Mouse (Mus musculus): ENCODE results near the gene Hyal1. TPM values are rescaled to one million over a fixed set of nuclear protein-coding genes. Genes with fewer than 3 reads are reported as not detected.
A peak's percentile ranks its signal among the peaks of the same experiment; 100 is the strongest.

Hyal1 gene
- polyA plus RNA-seq, 1 experiment from 2014 or later, result 7.2 TPM

- H3K36me3 ChIP-seq (ENCODE audit: control insufficient read depth, insufficient read depth), result peaks cover 5% of the 10 kb centered on the region
- peak within 1 kb of the TSS; percentile 71 for H3K9ac ChIP-seq (replicated peaks; ENCODE audit: low read depth, low read length)
- peak within 1 kb of the TSS; percentile 87 for H3K4me3 ChIP-seq (replicated peaks; ENCODE audit: low read length)
- H3K4me1 ChIP-seq (replicated peaks; ENCODE audit: control insufficient read depth, insufficient read depth, low read length), result peaks cover 11% of the 10 kb centered on the region
- WGBS, result 14% methylated on average over 46 of the region's 46 CpGs
- H3K9me3 ChIP-seq (ENCODE audit: control insufficient read depth, low read length), result no peaks in the 10 kb centered on the region
- no peaks in the 10 kb centered on the region for H3K27me3 ChIP-seq (replicated peaks; ENCODE audit: control insufficient read depth, insufficient read depth, low read length)
- no peak within 1 kb of the TSS for H3K27ac ChIP-seq (ENCODE audit: low read length)
- peak within 1 kb of the TSS; percentile 96 for H3K4me2 ChIP-seq (ENCODE audit: low read length)
- ATAC-seq, result peak; percentile 99
These were observed 10.5 kb downstream of the Hyal1 start, which contains the start of gene Ifrd2 for GRCm38 (mm10) chr9:107586974-107587832. TSS of gene Ifrd2 (plus strand) at chr9:107587642.

GRCm38 (mm10) chr9:107587833-107588639 is 11.3 kb downstream of the Hyal1 start:
- no peak overlapping the region for H3K27ac ChIP-seq (ENCODE audit: low read length)
- peak overlapping the region; percentile 87 for H3K4me3 ChIP-seq (replicated peaks; ENCODE audit: low read length)
- H3K4me1 ChIP-seq (replicated peaks; ENCODE audit: control insufficient read depth, insufficient read depth, low read length), result peaks cover 11% of the 10 kb centered on the region
- H3K9me3 ChIP-seq (ENCODE audit: control insufficient read depth, low read length), result no peaks in the 10 kb centered on the region
- 5% methylated on average over 33 of the region's 33 CpGs for WGBS
- ATAC-seq, result no peak
- peak overlapping the region; percentile 96 for H3K4me2 ChIP-seq (ENCODE audit: low read length)
- no peaks in the 10 kb centered on the region for H3K27me3 ChIP-seq (replicated peaks; ENCODE audit: control insufficient read depth, insufficient read depth, low read length)
- peak overlapping the region; percentile 71 for H3K9ac ChIP-seq (replicated peaks; ENCODE audit: low read depth, low read length)
- peaks cover 5% of the 10 kb centered on the region for H3K36me3 ChIP-seq (ENCODE audit: control insufficient read depth, insufficient read depth)

GRCm38 (mm10) chr9:107590058-107590772 is 13.5 kb downstream of the Hyal1 start:
- Histone ChIP-seq H3K9me3 (ENCODE audit: control insufficient read depth, low read length) (no peaks in the 10 kb centered on the region), H3K27ac (ENCODE audit: low read length) (no peak overlapping the region), H3K4me2 (ENCODE audit: low read length) (no peak overlapping the region), H3K36me3 (ENCODE audit: control insufficient read depth, insufficient read depth) (peaks cover 5% of the 10 kb centered on the region), H3K4me1 (replicated peaks; ENCODE audit: control insufficient read depth, insufficient read depth, low read length) (peaks cover 11% of the 10 kb centered on the region), H3K9ac (replicated peaks; ENCODE audit: low read depth, low read length) (no peak overlapping the region), H3K4me3 (replicated peaks; ENCODE audit: low read length) (no peak overlapping the region), H3K27me3 (replicated peaks; ENCODE audit: control insufficient read depth, insufficient read depth, low read length) (no peaks in the 10 kb centered on the region)
- 86% methylated on average over 25 of the region's 25 CpGs for WGBS
- no peak for ATAC-seq

GRCm38 (mm10) chr9:107590773-107591060 is 14.0 kb downstream of the Hyal1 start:
- H3K9ac ChIP-seq (replicated peaks; ENCODE audit: low read depth, low read length), result no peak overlapping the region
- peaks cover 11% of the 10 kb centered on the region for H3K4me1 ChIP-seq (replicated peaks; ENCODE audit: control insufficient read depth, insufficient read depth, low read length)
- H3K27ac ChIP-seq (ENCODE audit: low read length), result no peak overlapping the region
- no peaks in the 10 kb centered on the region for H3K9me3 ChIP-seq (ENCODE audit: control insufficient read depth, low read length)
- WGBS, result 94% methylated on average over 6 of the region's 6 CpGs
- H3K27me3 ChIP-seq (replicated peaks; ENCODE audit: control insufficient read depth, insufficient read depth, low read length), result no peaks in the 10 kb centered on the region
- no peak for ATAC-seq
- H3K4me3 ChIP-seq (replicated peaks; ENCODE audit: low read length), result no peak overlapping the region
- H3K4me2 ChIP-seq (ENCODE audit: low read length), result no peak overlapping the region
- peaks cover 5% of the 10 kb centered on the region for H3K36me3 ChIP-seq (ENCODE audit: control insufficient read depth, insufficient read depth)

- Histone ChIP-seq H3K36me3 (ENCODE audit: control insufficient read depth, insufficient read depth) (peaks cover 5% of the 10 kb centered on the region), H3K4me3 (replicated peaks; ENCODE audit: low read length) (no peak overlapping the region), H3K4me2 (ENCODE audit: low read length) (no peak overlapping the region), H3K27me3 (replicated peaks; ENCODE audit: control insufficient read depth, insufficient read depth, low read length) (no peaks in the 10 kb centered on the region), H3K9me3 (ENCODE audit: control insufficient read depth, low read length) (no peaks in the 10 kb centered on the region), H3K27ac (ENCODE audit: low read length) (0 out of 2 replicates have a peak overlapping the region, but pooled peaks have one; percentile 13), H3K9ac (replicated peaks; ENCODE audit: low read depth, low read length) (no peak overlapping the region), H3K4me1 (replicated peaks; ENCODE audit: control insufficient read depth, insufficient read depth, low read length) (peaks cover 3% of the 10 kb centered on the region)
- 76% methylated on average over 11 of the region's 11 CpGs for WGBS
- peak; percentile 34; the same call in 1 of the 2 replicates for ATAC-seq
These were observed 16.6 kb downstream of the Hyal1 start for GRCm38 (mm10) chr9:107593101-107593976.

- 75% methylated on average over 8 of the region's 8 CpGs for WGBS
- no peak overlapping the region for H3K4me3 ChIP-seq (replicated peaks; ENCODE audit: low read length)
- ATAC-seq, result no peak
These were observed 17.7 kb downstream of the Hyal1 start for GRCm38 (mm10) chr9:107594281-107595062.

GRCm38 (mm10) chr9:107596619-107597569 is 20.2 kb downstream of the Hyal1 start:
- 86% methylated on average over 11 of the region's 11 CpGs for WGBS
- Histone ChIP-seq H3K9me3 (ENCODE audit: control insufficient read depth, low read length) (no peaks in the 10 kb centered on the region), H3K36me3 (ENCODE audit: control insufficient read depth, insufficient read depth) (peaks cover 4% of the 10 kb centered on the region), H3K9ac (replicated peaks; ENCODE audit: low read depth, low read length) (no peak overlapping the region), H3K4me3 (replicated peaks; ENCODE audit: low read length) (no peak overlapping the region), H3K4me2 (ENCODE audit: low read length) (no peak overlapping the region), H3K27ac (ENCODE audit: low read length) (no peak overlapping the region), H3K27me3 (replicated peaks; ENCODE audit: control insufficient read depth, insufficient read depth, low read length) (no peaks in the 10 kb centered on the region), H3K4me1 (replicated peaks; ENCODE audit: control insufficient read depth, insufficient read depth, low read length) (no peaks in the 10 kb centered on the region)
- no peak for ATAC-seq

More at GRCm38 (mm10) chr9:107594281-107595062, 17.7 kb downstream of the Hyal1 start:
- Histone ChIP-seq H3K4me1 (replicated peaks; ENCODE audit: control insufficient read depth, insufficient read depth, low read length) (no peaks in the 10 kb centered on the region), H3K27ac (ENCODE audit: low read length) (no peak overlapping the region), H3K9ac (replicated peaks; ENCODE audit: low read depth, low read length) (no peak overlapping the region), H3K4me2 (ENCODE audit: low read length) (no peak overlapping the region), H3K27me3 (replicated peaks; ENCODE audit: control insufficient read depth, insufficient read depth, low read length) (no peaks in the 10 kb centered on the region), H3K9me3 (ENCODE audit: control insufficient read depth, low read length) (no peaks in the 10 kb centered on the region), H3K36me3 (ENCODE audit: control insufficient read depth, insufficient read depth) (peaks cover 5% of the 10 kb centered on the region)

All from forebrain, embryonic 16.5 days (tissue).